Mouse (Mus musculus) neural tube, embryonic 14.5 days (tissue): Measurements from ENCODE around the gene Ina. TPM values are rescaled to one million over a fixed set of nuclear protein-coding genes. Genes with fewer than 3 reads are reported as not detected.

Experiments
- ATAC-seq: fragments of 200-750 bp; cut with Nextera tagmentation; 2 replicates; pipeline ENCODE4 v1.8.0; 2017; ENCODE audit warnings: low read depth, mild to moderate bottlenecking, moderate TSS enrichment, moderate library complexity
- H3K27ac ChIP-seq: fragments of 300-500 bp; sonication (generic); 2 replicates; pipeline ENCODE4 v1.5.1; 2014; ENCODE audit warnings: low read depth, mild to moderate bottlenecking, control low read depth, low read length, moderate library complexity, mixed read lengths
- H3K27me3 ChIP-seq: fragments of 300-500 bp; sonication (generic); 2 replicates; pipeline ENCODE4 v1.6.1; 2014; ENCODE audit warnings: low read length; ENCODE audit not compliant: control insufficient read depth, insufficient read depth
- H3K36me3 ChIP-seq: fragments of 300-500 bp; sonication (generic); 2 replicates; pipeline ENCODE4 v1.6.1; 2014; ENCODE audit warnings: low read length, mixed read lengths; ENCODE audit not compliant: control insufficient read depth, insufficient read depth
- H3K4me1 ChIP-seq: fragments of 300-500 bp; sonication (generic); 2 replicates; pipeline ENCODE4 v1.6.1; 2014; ENCODE audit warnings: low read length; ENCODE audit not compliant: control insufficient read depth, insufficient read depth
- H3K4me2 ChIP-seq: fragments of 300-500 bp; sonication (generic); 2 replicates; pipeline ENCODE4 v1.6.1; 2014; ENCODE audit warnings: mild to moderate bottlenecking, low read depth, low read length, control low read depth
- H3K4me3 ChIP-seq: fragments of 300-500 bp; sonication (generic); 2 replicates; pipeline ENCODE4 v1.5.1; 2014; ENCODE audit warnings: low read depth, low read length, control low read depth, mixed read lengths
- H3K9ac ChIP-seq: fragments of 300-500 bp; sonication (generic); replicated peaks from 2 replicates; pipeline ENCODE4 v1.6.1; 2014; ENCODE audit warnings: low read depth, mild to moderate bottlenecking, control low read depth, low read length, mixed read lengths
- H3K9me3 ChIP-seq: fragments of 300-500 bp; sonication (generic); 2 replicates; pipeline ENCODE4 v1.6.1; 2016; ENCODE audit warnings: low read length; ENCODE audit not compliant: control insufficient read depth
- WGBS: fragments of 180-500 bp; shearing (Covaris S2); extraction: QIAGEN DNeasy Blood & Tissue Kit; methylation state at CpG from one replicate; pipeline ENCODE4 v1.1.7; 2014; 5-methylcytosine and 5-hydroxymethylcytosine counted together
- polyA plus RNA-seq: library from polyadenylated mRNA; unstranded; fragments of >200 nt; fragmentation: Nextera tagmentation; extraction: Ambion mirVana; gene quantifications from 2 replicates; pipeline ENCODE4 v1.2.1, GENCODE M21; 2014

The Ina gene
- polyA plus RNA-seq, 1 experiment from 2014 or later = 535 TPM

DNA sequence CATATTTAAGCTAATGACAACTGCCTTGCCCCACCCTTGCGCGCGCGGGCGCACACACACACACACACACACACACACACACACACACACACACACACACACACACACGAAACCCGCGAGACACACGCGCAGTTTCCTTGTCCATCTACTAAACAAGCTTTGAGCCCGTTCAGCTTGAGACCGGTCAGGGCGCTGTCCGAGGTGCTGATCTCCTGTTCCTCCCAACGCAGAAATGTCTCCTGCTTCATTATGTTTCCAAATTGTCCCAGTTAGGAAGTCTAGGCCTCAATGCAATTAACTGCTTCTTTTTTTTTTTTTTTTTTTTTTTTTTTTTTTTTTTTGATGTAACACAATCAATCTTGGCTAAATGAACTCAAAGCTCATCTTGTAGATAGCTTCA, 2.0 kb downstream of the Ina start:
- H3K9ac ChIP-seq = peak overlapping the region; percentile 96
- peak overlapping the region; percentile 71 for H3K4me2 ChIP-seq
- H3K36me3 ChIP-seq = peaks cover 15% of the 10 kb centered on the region; the same call in 1 of the 2 replicates
- H3K4me3 ChIP-seq = peak overlapping the region; percentile 68
- ATAC-seq = no peak
- H3K9me3 ChIP-seq = no peaks in the 10 kb centered on the region
- WGBS = under 1% methylated on average over 15 of the region's 15 CpGs
- H3K27ac ChIP-seq = peak overlapping the region; percentile 97
- peaks cover 15% of the 10 kb centered on the region; the same call in 1 of the 2 replicates for H3K4me1 ChIP-seq
- H3K27me3 ChIP-seq = peaks cover 7% of the 10 kb centered on the region; the same call in 1 of the 2 replicates

DNA sequence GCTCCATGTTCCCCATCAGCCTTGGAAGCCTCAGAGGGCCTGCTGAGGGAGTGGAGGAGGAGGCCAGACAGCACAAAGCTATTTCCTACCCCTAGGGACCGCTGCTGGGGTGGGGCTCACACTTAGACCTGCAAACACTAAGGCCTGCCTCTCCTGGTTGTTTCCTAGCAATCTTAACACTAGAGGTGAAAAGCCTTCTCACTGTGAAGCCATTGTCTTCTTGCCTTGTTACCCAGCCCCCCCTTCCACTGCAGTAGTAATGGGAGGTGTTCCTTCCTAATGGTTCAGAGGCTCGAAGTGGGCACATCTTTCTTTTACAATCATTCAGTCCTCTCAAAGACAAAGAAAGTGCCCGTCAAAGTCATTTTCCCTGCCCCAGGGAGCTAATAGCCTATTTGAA, 3.3 kb downstream of the Ina start:
- H3K36me3 ChIP-seq = peaks cover 28% of the 10 kb centered on the region
- peak overlapping the region; percentile 96 for H3K9ac ChIP-seq
- no peaks in the 10 kb centered on the region for H3K9me3 ChIP-seq
- peaks cover 7% of the 10 kb centered on the region; the same call in 1 of the 2 replicates for H3K27me3 ChIP-seq
- H3K4me1 ChIP-seq = peaks cover 15% of the 10 kb centered on the region; the same call in 1 of the 2 replicates
- H3K27ac ChIP-seq = peak overlapping the region; percentile 81
- H3K4me3 ChIP-seq = peak overlapping the region; percentile 68
- no peak for ATAC-seq
- H3K4me2 ChIP-seq = peak overlapping the region; percentile 71
- WGBS = 0% methylated on average over 3 of the region's 3 CpGs

- Histone ChIP-seq H3K36me3 (peaks cover 33% of the 10 kb centered on the region), H3K4me1 (peaks cover 15% of the 10 kb centered on the region; the same call in 1 of the 2 replicates), H3K4me2 (peak overlapping the region; percentile 71), H3K4me3 (peak overlapping the region; percentile 68), H3K27me3 (peaks cover 7% of the 10 kb centered on the region; the same call in 1 of the 2 replicates), H3K9me3 (no peaks in the 10 kb centered on the region), H3K27ac (peak overlapping the region; percentile 81), H3K9ac (peak overlapping the region; percentile 96)
- 2% methylated on average over 2 of the region's 2 CpGs for WGBS
- no peak for ATAC-seq
Measured at GRCm38 (mm10) chr19:47018330-47018729, 3.8 kb downstream of the Ina start.

GRCm38 (mm10) chr19:47019326-47019725, 4.8 kb downstream of the Ina start:
- H3K9me3 ChIP-seq = no peaks in the 10 kb centered on the region
- H3K36me3 ChIP-seq = peaks cover 41% of the 10 kb centered on the region
- peak; percentile 32; the same call in 1 of the 2 replicates for ATAC-seq
- peak overlapping the region; percentile 96 for H3K9ac ChIP-seq
- H3K4me2 ChIP-seq = peak overlapping the region; percentile 71
- 3% methylated on average over 6 of the region's 6 CpGs for WGBS
- peaks cover 15% of the 10 kb centered on the region; the same call in 1 of the 2 replicates for H3K4me1 ChIP-seq
- H3K27ac ChIP-seq = peak overlapping the region; percentile 81
- H3K4me3 ChIP-seq = peak overlapping the region; percentile 68
- H3K27me3 ChIP-seq = peaks cover 6% of the 10 kb centered on the region; the same call in 1 of the 2 replicates

- Histone ChIP-seq H3K4me3 (no peak overlapping the region), H3K9me3 (no peaks in the 10 kb centered on the region), H3K27ac (no peak overlapping the region), H3K36me3 (peaks cover 62% of the 10 kb centered on the region), H3K4me2 (no peak overlapping the region), H3K9ac (no peak overlapping the region), H3K4me1 (peaks cover 15% of the 10 kb centered on the region; the same call in 1 of the 2 replicates), H3K27me3 (no peaks in the 10 kb centered on the region)
- ATAC-seq = no peak
- 88% methylated on average over 4 of the region's 4 CpGs for WGBS
Measured at GRCm38 (mm10) chr19:47022709-47023108, 8.2 kb downstream of the Ina start.

DNA sequence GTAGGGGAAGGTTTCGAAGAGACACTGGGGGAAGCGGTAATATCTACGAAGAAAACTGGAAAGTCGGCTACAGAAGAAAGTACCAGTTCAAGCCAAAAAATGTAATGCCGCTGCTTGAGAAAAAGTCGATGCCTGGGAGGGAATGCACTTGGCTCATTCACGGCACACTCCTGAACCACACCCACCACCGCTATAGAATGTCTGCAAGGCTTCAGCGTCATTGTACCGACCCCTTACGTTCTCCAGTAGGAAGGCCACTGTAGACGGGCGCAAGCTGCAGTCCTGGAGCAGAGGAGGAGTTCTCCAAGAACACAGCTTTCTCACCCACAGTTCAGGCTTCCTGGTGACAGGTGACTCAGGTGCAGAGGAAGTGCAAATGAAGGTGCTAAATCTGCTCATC, 9.0 kb downstream of the Ina start:
- Histone ChIP-seq H3K4me3 (no peak overlapping the region), H3K4me2 (no peak overlapping the region), H3K27ac (no peak overlapping the region), H3K27me3 (no peaks in the 10 kb centered on the region), H3K36me3 (peaks cover 62% of the 10 kb centered on the region), H3K4me1 (peaks cover 15% of the 10 kb centered on the region; the same call in 1 of the 2 replicates), H3K9ac (no peak overlapping the region), H3K9me3 (no peaks in the 10 kb centered on the region)
- no peak for ATAC-seq
- WGBS = 85% methylated on average over 13 of the region's 13 CpGs

- peaks cover 10% of the 10 kb centered on the region; the same call in 1 of the 2 replicates for H3K4me1 ChIP-seq
- H3K9ac ChIP-seq = no peak overlapping the region
- H3K4me2 ChIP-seq = no peak overlapping the region
- H3K27ac ChIP-seq = no peak overlapping the region
- peaks cover 59% of the 10 kb centered on the region for H3K36me3 ChIP-seq
- ATAC-seq = no peak
- 88% methylated on average over 10 of the region's 10 CpGs for WGBS
- H3K4me3 ChIP-seq = no peak overlapping the region
- H3K27me3 ChIP-seq = no peaks in the 10 kb centered on the region
- H3K9me3 ChIP-seq = no peaks in the 10 kb centered on the region
Measured at GRCm38 (mm10) chr19:47024954-47025353, 10.5 kb downstream of the Ina start.

DNA sequence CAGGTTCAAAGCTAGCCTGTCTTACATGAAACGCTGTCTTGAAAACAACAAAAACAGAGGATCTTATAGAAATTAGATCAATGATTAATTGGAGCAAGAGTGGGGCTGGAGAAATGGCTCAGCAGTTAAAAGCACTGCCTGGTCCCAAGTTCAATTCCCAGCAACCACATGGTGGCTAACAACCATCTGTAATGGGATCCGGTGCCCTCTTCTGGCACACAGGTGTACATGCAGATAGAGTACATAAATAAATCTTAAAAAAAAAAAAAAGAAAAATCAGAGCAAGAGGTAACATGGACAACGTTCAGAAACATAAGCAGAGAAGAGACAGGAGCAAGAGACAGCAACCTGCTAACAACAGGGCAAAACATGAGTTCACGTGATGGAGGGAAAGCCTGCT, 12.0 kb downstream of the Ina start:
- no peak for ATAC-seq
- Histone ChIP-seq H3K9ac (no peak overlapping the region), H3K27ac (no peak overlapping the region), H3K36me3 (peaks cover 47% of the 10 kb centered on the region), H3K9me3 (no peaks in the 10 kb centered on the region), H3K4me1 (no peaks in the 10 kb centered on the region), H3K27me3 (no peaks in the 10 kb centered on the region), H3K4me2 (no peak overlapping the region), H3K4me3 (no peak overlapping the region)
- 80% methylated on average over 4 of the region's 4 CpGs for WGBS

DNA sequence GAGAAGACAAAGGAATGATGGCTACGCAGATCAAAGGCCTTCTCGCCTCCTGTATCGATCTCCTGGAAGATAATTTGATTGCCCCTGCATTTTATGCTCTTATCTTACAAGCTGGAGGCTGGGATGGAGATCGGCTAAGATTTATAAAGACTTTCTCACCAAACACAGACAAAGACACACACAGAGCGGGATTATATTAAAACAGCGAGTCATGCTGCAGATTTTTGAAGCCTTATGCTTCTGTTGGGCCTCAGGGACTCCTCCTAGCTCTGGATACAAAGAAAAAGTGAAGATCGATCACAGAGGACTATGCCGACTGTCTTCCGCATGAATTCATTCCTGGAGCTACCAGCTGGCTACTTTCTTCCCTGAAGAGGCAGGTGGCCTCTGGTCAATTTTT, 15.3 kb downstream of the Ina start:
- peaks cover 29% of the 10 kb centered on the region; the same call in 1 of the 2 replicates for H3K36me3 ChIP-seq
- 66% methylated on average over 9 of the region's 9 CpGs for WGBS
- H3K9ac ChIP-seq = no peak overlapping the region
- no peak overlapping the region for H3K4me3 ChIP-seq
- no peaks in the 10 kb centered on the region for H3K9me3 ChIP-seq
- no peaks in the 10 kb centered on the region for H3K4me1 ChIP-seq
- no peaks in the 10 kb centered on the region for H3K27me3 ChIP-seq
- peak overlapping the region; percentile 53; the same call in 1 of the 2 replicates for H3K27ac ChIP-seq
- no peak overlapping the region for H3K4me2 ChIP-seq
- no peak for ATAC-seq
